Mouse (Mus musculus) erythroid progenitor cell, adult 5-6 weeks (primary cell): Measurements from ENCODE around the gene Ttpal. TPM values are rescaled to one million over a fixed set of nuclear protein-coding genes. Genes with fewer than 3 reads are reported as not detected.
A peak's percentile ranks its signal among the peaks of the same experiment; 100 is the strongest.

Experiments
- ATAC-seq: replicated peaks from 2 replicates; pipeline ENCODE4 v1.8.0; 2016; ENCODE audit warnings: moderate number of reproducible peaks, mild to moderate bottlenecking, moderate TSS enrichment, inconsistent platforms; ENCODE audit not compliant: poor library complexity, low FRiP score, severe bottlenecking
- total RNA-seq, 2 experiments: library from RNA; stranded (forward) in 1 of 2; stranded (reverse) in 1 of 2; fragments of 150-400 nt in 1 of 2; fragments of 186-747, 209-891 nt in 1 of 2; gene quantifications; 2 replicates each; pipeline versions ENCODE4 v1.2.3 to v1.2.4; 2015 to 2017; ENCODE audit warnings: low replicate concordance in 2 of 2

Gene Ttpal
- total RNA-seq, 2 experiments from 2014 or later = 6.4 to 10.9 TPM

DNA sequence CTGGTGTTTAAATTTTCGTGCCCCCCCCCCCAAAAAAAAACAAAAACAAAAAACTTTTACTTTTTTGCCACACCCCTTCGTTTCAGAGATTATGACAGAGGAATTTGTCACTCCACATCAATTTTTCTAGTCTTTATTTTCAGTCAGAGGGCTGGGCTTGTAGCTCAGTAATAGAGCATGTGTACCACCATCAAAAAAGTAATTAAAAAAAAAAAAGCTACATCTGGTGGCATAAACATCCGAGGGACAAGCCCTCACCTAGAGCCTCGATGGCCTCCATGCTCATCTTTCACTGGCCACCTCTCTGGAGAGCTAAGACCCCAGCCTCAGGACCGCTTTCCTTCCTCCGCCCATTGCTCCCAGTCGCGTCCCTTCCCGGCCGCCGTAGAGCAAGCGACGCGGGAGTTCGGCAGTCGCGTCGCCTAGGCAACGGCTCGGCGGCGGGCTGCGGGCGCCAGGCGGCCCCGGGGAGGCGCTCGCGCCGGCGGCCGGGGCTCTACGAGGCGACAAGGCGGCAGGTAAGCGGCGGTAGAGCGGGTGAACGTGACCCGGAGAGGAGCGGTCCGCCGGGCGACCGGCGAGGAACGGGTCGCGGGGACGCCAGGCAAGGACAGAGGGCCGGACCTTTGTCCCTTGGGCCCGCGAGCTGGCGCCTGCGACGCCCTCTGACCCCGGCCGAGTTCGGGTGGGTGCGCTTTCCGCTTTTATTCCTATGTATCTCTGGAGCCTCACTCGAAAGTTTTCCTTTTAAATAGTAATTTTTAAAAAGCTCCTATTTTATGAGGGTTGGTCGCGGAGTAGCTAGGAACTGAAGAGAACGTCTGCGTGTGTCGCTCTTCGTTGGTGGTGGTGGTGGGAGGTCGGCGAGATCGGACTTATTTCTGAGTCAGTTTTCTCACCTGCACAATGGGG is 56.1 kb downstream of the Ttpal start, which contains the start of gene Pkig:
Gene Pkig, plus strand, starts transcription at position 412 of the 912 bp plus-strand sequence.
- peak; percentile 90 for ATAC-seq

DNA sequence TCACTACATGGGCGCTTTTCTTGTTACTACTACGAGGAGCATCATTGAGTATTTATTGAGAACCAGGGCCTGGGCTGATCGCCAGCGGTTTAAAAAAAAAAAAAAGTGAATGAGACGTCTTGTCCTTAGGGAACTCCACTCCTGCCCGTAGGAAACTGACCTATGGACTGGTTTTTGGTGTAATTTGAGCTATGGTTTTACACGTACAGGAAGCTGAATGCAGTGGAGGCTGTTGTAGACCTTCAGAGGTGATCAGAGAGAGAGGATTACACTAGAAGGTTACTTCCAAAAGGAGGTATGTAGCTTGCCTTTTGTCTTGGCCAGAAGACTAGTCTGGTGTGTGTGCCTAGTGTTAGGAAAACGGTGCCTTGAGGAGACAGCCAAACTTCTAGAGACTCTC is 56.8 kb downstream of the Ttpal start:
- peak; percentile 26 for ATAC-seq

DNA sequence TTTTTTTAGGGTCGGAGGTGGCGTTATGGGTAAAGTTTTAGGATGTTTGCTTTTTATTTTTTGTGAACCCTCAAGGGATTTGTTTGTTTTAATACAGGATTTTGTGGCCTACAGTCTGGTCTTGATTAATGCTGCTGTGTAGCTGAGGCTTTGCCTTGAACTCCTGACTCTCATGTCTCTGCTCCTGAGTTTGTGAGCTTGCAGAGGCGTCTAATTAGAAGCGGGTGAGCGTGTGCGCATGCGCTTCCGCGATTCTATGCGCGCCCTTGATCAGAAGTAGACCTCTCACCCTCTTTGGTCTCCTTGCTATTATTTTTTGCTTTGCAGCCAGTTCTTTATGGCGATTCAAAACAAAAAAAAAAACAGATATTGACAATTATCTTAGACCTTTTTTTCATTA is 57.3 kb downstream of the Ttpal start:
- no peak for ATAC-seq

DNA sequence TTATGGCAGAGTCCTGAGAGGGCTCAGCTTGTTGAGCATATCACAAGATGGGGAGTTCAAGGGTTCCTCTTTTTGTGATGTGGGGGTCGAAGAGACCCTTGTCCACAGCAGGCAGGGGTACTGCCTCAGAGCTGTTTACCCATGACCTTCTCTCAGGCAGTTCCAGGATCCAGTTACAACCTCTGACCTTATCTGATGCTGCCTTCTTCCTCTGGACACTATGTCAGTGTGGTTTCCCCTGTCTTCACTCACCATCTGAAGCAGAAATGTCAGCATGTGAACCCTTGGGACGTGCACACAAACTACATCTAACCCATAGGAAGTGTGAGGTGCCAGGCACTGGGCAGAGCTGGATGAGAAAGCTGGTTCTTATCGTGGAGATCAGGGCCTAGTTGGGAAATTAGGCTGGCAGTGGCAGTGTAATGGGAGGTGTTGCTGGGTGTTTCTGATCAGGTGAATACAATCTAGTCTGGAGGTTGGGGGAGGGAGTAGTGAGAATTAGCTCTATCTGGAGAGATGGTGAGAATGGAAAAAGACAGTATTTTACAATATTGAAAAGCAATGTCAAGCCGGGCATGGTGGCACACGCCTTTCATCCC is 58.1 kb downstream of the Ttpal start:
- ATAC-seq = peak; percentile 31

DNA sequence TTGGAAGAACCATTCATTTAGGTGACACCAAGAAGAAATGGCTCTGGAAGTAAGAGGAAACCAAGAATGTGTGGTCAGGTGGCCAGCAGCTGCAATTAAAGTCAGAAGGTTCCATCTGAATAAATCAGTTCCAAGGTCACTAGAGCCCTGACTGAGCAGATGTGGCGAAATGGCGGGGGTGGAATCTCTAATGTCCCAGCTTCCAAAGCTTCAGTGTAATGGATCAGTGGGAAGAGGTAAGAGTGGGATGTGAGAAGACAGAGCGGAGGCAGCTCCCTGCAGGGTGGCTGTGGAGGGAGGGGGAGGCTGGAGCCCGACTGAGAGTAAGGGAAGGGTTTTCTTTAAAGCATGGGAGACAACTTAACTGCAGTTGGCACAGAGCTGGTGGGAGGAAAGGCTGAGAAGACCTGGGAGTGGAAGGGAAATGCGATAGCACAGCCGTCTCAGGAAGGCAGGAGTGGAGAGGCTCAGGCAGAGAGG is 59.3 kb downstream of the Ttpal start:
- no peak for ATAC-seq

DNA sequence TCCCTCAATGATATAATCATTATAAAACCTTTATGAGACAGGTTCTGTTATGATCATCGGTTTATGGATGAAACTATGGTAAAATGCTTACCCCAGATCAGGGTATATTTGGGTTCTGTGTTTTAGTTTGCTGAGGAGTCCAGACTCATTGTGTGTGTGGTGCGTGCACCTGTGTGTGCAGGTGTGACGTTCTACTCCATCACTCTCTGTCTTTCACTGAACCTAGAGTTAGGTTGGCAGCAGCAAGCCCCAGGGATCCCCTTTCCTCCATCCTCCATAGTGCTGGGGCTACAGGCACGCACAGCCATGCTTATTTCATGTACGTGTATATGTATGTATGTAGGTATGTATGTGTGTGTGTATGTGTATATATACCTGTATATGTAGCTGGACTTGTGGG is 60.0 kb downstream of the Ttpal start:
- no peak for ATAC-seq

DNA sequence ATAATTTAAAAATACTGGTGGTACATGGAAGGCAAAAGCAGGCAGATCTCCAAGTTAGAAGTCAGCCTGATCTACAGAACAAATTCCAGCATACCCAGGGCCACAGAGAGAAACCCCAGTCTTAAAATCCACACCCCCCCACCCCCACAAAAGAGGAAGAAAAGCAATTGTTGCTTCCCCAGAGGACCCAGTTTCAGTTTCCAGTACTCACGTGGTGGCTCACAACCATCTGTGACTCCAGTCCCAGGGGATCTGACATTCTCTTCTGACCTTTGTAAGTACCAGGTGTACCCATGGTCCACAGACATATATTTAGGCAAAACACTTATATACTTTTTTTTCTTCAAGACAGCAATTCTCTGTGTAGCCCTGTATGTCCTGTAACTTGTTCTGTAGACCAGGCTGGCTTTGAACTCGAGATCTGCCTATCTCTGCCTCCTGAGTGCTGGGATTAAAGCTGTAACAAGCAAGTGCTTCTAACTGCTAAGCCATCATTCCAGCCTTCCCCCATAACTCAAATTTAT is 60.6 kb downstream of the Ttpal start:
- no peak for ATAC-seq

DNA sequence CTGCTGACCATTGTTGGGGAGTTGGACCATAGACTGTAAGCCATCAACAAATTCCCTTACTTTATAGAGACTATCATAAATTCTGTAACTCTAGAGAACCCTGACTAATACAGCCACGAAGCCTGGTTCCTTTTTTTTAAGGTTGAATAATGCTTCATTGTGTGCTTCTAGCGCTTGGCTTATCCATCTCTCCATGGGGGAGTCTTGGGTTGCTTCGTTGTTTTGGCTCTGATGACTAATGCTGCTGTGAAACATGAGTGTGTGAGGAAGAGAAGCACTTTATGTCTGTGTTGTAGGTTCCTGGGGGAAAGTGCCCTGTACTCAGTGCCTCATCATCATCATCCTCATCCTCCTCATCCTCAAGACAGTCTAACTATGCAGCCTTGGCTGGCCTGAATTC is 61.8 kb downstream of the Ttpal start:
- no peak for ATAC-seq

DNA sequence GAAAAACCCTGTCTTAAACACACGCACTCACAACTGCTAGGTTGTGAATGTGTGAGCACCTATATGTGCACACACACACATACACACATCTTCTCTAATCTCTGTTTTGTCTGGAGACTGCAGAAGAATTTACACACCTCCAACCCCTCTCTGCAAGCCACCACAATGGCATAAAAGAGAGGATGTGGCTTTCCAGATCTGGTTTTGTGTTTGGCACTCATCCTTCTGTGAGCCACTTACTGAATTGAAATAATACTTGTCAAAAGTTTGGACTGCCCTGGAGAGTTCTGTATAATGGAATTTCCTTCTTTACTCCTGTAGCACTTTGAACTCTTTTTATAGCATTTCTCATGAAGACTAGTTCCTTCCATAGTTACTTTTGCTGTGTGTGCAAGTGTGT is 64.9 kb downstream of the Ttpal start:
- ATAC-seq = no peak

Other genes with a start within 250 kb of the Ttpal start
- gene Jph2, start 204.3 kb upstream of the Ttpal start, total RNA-seq (2015; ENCODE audit: low replicate concordance) = not detected in 2 replicates
- gene Jph2, start 204.3 kb upstream of the Ttpal start, total RNA-seq (2017; ENCODE audit: low replicate concordance) = not detected in 2 replicates
- gene Oser1, start 177.6 kb upstream of the Ttpal start, total RNA-seq (2015; ENCODE audit: low replicate concordance) = 46.1 and 53.7 TPM in 2 replicates
- 18.8 and 32.0 TPM in 2 replicates for gene Oser1, start 177.6 kb upstream of the Ttpal start, total RNA-seq (2017; ENCODE audit: low replicate concordance)
- not detected in 2 replicates for gene Gdap1l1, start 163.8 kb upstream of the Ttpal start, total RNA-seq (2015; ENCODE audit: low replicate concordance)
- not detected in 2 replicates for gene Gdap1l1, start 163.8 kb upstream of the Ttpal start, total RNA-seq (2017; ENCODE audit: low replicate concordance)
- gene Fitm2, start 129.7 kb upstream of the Ttpal start, total RNA-seq (2015; ENCODE audit: low replicate concordance) = 1.1 TPM in 1 of 2 replicates, not detected in the other
- 0.26 and 1.7 TPM in 2 replicates for gene Fitm2, start 129.7 kb upstream of the Ttpal start, total RNA-seq (2017; ENCODE audit: low replicate concordance)
- gene R3hdml, start 110.0 kb upstream of the Ttpal start, total RNA-seq (2015; ENCODE audit: low replicate concordance) = not detected in 2 replicates
- not detected in 2 replicates for gene R3hdml, start 110.0 kb upstream of the Ttpal start, total RNA-seq (2017; ENCODE audit: low replicate concordance)
- gene Hnf4a, start 95.5 kb upstream of the Ttpal start, total RNA-seq (2015; ENCODE audit: low replicate concordance) = not detected in 2 replicates
- gene Hnf4a, start 95.5 kb upstream of the Ttpal start, total RNA-seq (2017; ENCODE audit: low replicate concordance) = not detected in 2 replicates
- gene Serinc3, start 42.8 kb downstream of the Ttpal start, total RNA-seq (2015; ENCODE audit: low replicate concordance) = 1,699 and 1,907 TPM in 2 replicates
- 1,512 and 2,069 TPM in 2 replicates for gene Serinc3, start 42.8 kb downstream of the Ttpal start, total RNA-seq (2017; ENCODE audit: low replicate concordance)
- gene Pkig, start 56.1 kb downstream of the Ttpal start, total RNA-seq (2015; ENCODE audit: low replicate concordance) = 93.5 and 103 TPM in 2 replicates
- 86.6 and 90.7 TPM in 2 replicates for gene Pkig, start 56.1 kb downstream of the Ttpal start, total RNA-seq (2017; ENCODE audit: low replicate concordance)
- gene Ada, start 147.9 kb downstream of the Ttpal start, total RNA-seq (2015; ENCODE audit: low replicate concordance) = 6.3 and 9.4 TPM in 2 replicates
- 0.98 and 4.9 TPM in 2 replicates for gene Ada, start 147.9 kb downstream of the Ttpal start, total RNA-seq (2017; ENCODE audit: low replicate concordance)
- gene Ccn5, start 218.5 kb downstream of the Ttpal start, total RNA-seq (2015; ENCODE audit: low replicate concordance) = 1.4 TPM in 1 of 2 replicates, not detected in the other
- not detected in 2 replicates for gene Ccn5, start 218.5 kb downstream of the Ttpal start, total RNA-seq (2017; ENCODE audit: low replicate concordance)